Mouse (Mus musculus) hindbrain, embryonic 16.5 days (tissue): ENCODE measurements at regions not wholly inside any gene's neighbourhood (a gene's known extent, or its start where the extent isn't known, plus 50 kb on each side); places are given as distances from the start of the nearest gene placed in this dataset.

Experiments used
- ATAC-seq: fragments of 200-750 bp; cut with Nextera tagmentation; 2 replicates; pipeline ENCODE4 v1.8.0; 2017; ENCODE audit warnings: moderate TSS enrichment, moderate library complexity
- H3K27ac ChIP-seq: fragments of 300-500 bp; sonication (generic); 2 replicates; pipeline ENCODE4 v1.5.1; 2014; ENCODE audit warnings: low read depth, mild to moderate bottlenecking, control low read depth, low read length, moderate library complexity
- H3K27me3 ChIP-seq: fragments of 300-500 bp; sonication (generic); replicated peaks from 2 replicates; pipeline ENCODE4 v1.6.1; 2014; ENCODE audit warnings: low read length; ENCODE audit not compliant: control insufficient read depth, insufficient read depth
- H3K36me3 ChIP-seq: fragments of 300-500 bp; sonication (generic); 2 replicates; pipeline ENCODE4 v1.6.1; 2014; ENCODE audit warnings: mild to moderate bottlenecking, low read length, moderate library complexity, mixed read lengths; ENCODE audit not compliant: control insufficient read depth, insufficient read depth
- H3K4me1 ChIP-seq: fragments of 300-500 bp; sonication (generic); 2 replicates; pipeline ENCODE4 v1.6.1; 2014; ENCODE audit warnings: low read depth, low read length; ENCODE audit not compliant: control insufficient read depth, insufficient read depth
- H3K4me2 ChIP-seq: fragments of 300-500 bp; sonication (generic); 2 replicates; pipeline ENCODE4 v1.6.1; 2014; ENCODE audit warnings: mild to moderate bottlenecking, low read length, control low read depth, moderate library complexity
- H3K4me3 ChIP-seq: fragments of 300-500 bp; sonication (generic); 2 replicates; pipeline ENCODE4 v1.5.1; 2014; ENCODE audit warnings: mild to moderate bottlenecking, low read length, control low read depth, moderate library complexity
- H3K9ac ChIP-seq: fragments of 300-500 bp; sonication (generic); 2 replicates; pipeline ENCODE4 v1.6.1; 2014; ENCODE audit warnings: low read depth, mild to moderate bottlenecking, control low read depth, low read length, moderate library complexity
- H3K9me3 ChIP-seq: fragments of 300-500 bp; sonication (generic); 2 replicates; pipeline ENCODE4 v1.6.1; 2014; ENCODE audit warnings: mild to moderate bottlenecking, low read length, moderate library complexity; ENCODE audit not compliant: control insufficient read depth
- WGBS: fragments of 180-500 bp; shearing (Covaris S2); extraction: QIAGEN DNeasy Blood & Tissue Kit; methylation state at CpG from one replicate; pipeline ENCODE4 v1.1.7; 2014; 5-methylcytosine and 5-hydroxymethylcytosine counted together

DNA sequence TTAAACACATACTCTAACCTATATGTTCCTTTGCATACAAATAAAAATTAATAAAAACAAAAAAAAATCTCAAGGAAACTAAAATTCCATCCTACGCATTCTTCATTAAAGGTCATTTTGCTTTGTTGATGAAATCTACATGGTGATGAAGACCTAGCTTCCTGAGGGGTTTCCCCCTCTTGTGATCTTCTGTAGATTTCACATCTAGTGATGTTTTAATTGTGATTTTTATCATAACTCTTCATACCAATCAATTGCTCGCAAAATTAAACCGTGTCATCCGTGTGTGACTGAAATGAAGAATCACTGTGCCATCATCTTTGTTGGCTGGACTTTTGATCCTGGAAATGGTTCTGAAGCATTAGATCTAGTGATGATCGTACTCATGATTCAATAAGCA lies 725.4 kb upstream of the 4930412O13Rik start:
- H3K4me1 ChIP-seq = no peaks in the 10 kb centered on the region
- no peak overlapping the region for H3K4me2 ChIP-seq
- no peaks in the 10 kb centered on the region for H3K27me3 ChIP-seq
- 95% methylated on average over 5 of the region's 5 CpGs for WGBS
- no peak overlapping the region for H3K4me3 ChIP-seq
- no peak overlapping the region for H3K27ac ChIP-seq
- no peaks in the 10 kb centered on the region for H3K9me3 ChIP-seq
- H3K36me3 ChIP-seq = no peaks in the 10 kb centered on the region
- ATAC-seq = no peak
- no peak overlapping the region for H3K9ac ChIP-seq

DNA sequence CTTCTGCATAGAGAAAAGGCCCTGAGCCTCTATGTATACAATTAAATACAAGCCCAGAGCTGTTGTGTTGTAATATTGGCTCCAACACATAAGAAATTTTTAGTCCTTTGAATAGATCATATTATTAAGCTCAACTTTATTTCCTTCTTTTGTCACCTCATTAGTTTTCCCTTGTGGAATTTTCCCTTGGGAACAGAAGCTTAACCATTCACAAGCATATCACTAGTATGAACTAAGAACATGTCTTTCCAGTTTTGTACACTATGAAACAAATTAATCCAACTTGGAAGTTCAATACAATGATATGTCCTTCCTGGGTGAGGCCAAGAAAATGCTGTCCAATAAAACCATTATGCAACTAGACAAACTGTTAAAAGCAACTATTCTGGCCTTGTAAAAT lies 720.9 kb upstream of the 4930412O13Rik start:
- Histone ChIP-seq H3K9ac (no peak overlapping the region), H3K27ac (no peak overlapping the region), H3K4me2 (no peak overlapping the region), H3K9me3 (no peaks in the 10 kb centered on the region), H3K4me1 (no peaks in the 10 kb centered on the region), H3K27me3 (no peaks in the 10 kb centered on the region), H3K4me3 (no peak overlapping the region), H3K36me3 (no peaks in the 10 kb centered on the region)
- no peak for ATAC-seq

DNA sequence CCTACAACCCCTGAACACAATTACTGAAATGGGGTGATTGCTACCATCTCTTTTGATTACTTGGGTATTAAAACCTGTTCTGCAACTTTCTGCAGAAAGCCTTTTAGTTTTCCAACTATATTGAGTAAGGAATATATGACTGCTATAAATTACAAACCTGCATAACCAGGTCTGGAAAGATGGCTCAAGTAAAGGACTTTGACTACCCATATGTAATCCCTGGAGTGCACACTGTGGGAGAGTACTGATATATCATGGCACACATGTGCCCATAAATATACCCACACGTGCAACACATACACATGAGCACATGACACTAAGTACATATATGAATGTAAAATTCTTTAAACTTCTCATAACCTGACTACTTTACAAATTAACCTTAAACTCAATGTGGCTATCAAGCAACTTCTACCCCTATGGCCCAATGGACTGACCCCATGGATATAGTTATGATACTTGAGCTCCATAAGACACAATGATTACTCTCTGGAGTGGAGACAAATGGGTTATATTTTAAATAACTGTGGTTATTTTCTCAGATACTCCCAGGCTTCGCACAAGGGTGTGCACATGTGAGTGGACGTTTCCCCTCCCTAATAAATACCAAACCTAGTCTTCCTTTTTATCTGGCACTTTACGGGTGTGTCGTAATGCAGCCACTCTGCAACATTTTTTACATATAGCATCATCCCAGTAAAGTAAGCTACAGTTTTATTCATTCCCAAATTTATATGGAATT lies 717.1 kb upstream of the 4930412O13Rik start:
- 92% methylated on average over 5 of the region's 5 CpGs for WGBS
- Histone ChIP-seq H3K27me3 (no peaks in the 10 kb centered on the region), H3K27ac (no peak overlapping the region), H3K4me3 (no peak overlapping the region), H3K4me2 (no peak overlapping the region), H3K36me3 (no peaks in the 10 kb centered on the region), H3K9ac (no peak overlapping the region), H3K4me1 (no peaks in the 10 kb centered on the region), H3K9me3 (no peaks in the 10 kb centered on the region)
- no peak for ATAC-seq

DNA sequence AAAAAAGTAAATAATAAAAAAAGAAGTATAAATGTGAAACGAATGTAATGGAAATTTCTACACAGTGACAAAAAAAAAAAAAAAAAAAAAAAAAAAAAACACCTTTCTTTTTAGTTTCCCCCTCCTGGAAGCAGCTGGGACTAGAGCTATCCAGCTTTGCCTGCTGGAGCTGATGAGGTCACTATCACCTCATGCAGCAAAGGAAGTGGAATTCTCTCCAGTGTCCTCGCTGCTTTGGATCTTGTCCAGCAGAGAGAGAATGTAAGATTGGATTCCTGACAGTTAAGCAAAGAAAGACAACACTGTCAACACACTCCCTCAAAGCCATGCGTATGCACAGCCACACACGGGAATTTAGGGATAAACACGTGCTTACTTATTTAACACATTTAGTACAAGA lies 698.9 kb upstream of the 4930412O13Rik start:
- Histone ChIP-seq H3K4me1 (no peaks in the 10 kb centered on the region), H3K4me3 (no peak overlapping the region), H3K36me3 (no peaks in the 10 kb centered on the region), H3K27me3 (no peaks in the 10 kb centered on the region), H3K9ac (no peak overlapping the region), H3K27ac (no peak overlapping the region), H3K9me3 (no peaks in the 10 kb centered on the region), H3K4me2 (no peak overlapping the region)
- no peak for ATAC-seq
- 64% methylated on average over 5 of the region's 5 CpGs for WGBS

DNA sequence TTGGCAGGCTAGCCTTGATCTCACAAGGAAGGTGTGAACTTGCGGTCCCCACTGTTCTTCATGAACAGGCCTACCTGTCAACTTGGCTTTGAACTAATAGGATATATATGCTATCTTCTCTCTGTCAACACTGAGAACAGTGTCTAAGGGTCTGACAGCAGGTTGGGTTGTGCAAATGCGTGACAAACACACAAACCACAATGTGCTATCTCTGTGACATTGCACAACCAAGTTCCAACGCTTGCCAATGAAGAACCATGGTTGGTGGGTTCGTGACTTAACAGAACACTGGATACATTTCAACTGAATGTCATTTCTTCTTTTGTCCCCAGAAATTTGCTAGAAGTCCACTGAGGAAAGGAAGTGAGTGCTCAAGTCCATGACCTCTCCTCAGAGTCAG lies 696.8 kb upstream of the 4930412O13Rik start:
- Histone ChIP-seq H3K27ac (no peak overlapping the region), H3K4me3 (no peak overlapping the region), H3K27me3 (no peaks in the 10 kb centered on the region), H3K4me1 (no peaks in the 10 kb centered on the region), H3K9me3 (no peaks in the 10 kb centered on the region), H3K9ac (no peak overlapping the region), H3K4me2 (no peak overlapping the region), H3K36me3 (no peaks in the 10 kb centered on the region)
- no peak for ATAC-seq
- WGBS = 94% methylated on average over 4 of the region's 4 CpGs

DNA sequence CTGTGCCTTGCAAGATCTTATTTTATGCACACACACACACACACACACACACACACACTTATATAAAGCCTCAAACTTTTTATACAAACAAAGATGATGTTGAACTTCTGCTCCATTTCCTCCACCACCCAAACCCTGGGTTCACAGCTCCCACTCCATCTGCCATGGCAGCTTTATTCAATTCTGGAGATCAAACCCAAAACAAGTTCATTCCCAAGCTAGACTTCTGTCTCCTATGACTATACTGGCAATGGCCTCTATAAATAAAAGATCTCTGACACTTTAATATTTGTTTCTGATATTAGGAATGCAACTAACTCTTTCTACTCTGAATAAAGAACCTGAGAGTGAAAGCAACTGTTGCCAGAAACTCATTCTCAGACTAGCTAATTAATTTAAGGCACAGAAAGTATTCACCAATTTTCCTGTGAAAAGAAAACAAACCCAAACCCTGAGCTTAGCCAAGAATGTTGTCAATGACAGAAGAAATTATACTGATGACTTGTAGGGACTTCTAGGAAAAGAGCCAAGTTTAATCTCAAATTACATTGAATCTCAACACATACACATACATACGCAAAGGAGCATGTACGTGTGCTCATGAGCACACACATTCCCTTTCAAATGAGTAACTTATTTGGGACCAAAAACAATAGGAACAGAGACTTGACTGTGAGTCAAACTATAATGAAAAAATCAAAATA lies 695.1 kb upstream of the 4930412O13Rik start:
- Histone ChIP-seq H3K4me1 (no peaks in the 10 kb centered on the region), H3K27ac (no peak overlapping the region), H3K9me3 (no peaks in the 10 kb centered on the region), H3K27me3 (no peaks in the 10 kb centered on the region), H3K4me2 (no peak overlapping the region), H3K9ac (no peak overlapping the region), H3K36me3 (no peaks in the 10 kb centered on the region), H3K4me3 (no peak overlapping the region)
- 77% methylated on average over 2 of the region's 2 CpGs for WGBS
- no peak for ATAC-seq

DNA sequence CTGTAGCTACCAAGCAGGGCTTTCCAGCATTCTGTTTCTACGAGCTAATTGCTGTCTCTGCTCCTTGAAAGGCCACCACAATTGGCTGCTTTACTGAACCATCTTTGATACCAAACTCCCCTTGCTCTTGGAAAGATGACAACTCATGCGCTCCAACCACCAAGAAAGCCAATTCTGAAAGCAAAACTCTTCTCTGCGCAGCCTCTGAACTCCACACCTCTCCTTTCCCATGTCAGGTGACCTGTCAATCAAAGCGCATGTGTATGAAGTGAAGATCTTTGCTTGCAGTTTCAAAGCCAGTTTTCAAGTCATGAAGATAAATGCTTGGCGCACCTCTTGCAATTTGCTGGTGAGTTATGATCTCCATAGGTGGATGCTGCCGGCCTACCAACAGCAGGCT lies 687.9 kb upstream of the 4930412O13Rik start:
- Histone ChIP-seq H3K9ac (no peak overlapping the region), H3K27me3 (no peaks in the 10 kb centered on the region), H3K9me3 (no peaks in the 10 kb centered on the region), H3K4me2 (no peak overlapping the region), H3K27ac (no peak overlapping the region), H3K4me3 (no peak overlapping the region), H3K4me1 (no peaks in the 10 kb centered on the region), H3K36me3 (no peaks in the 10 kb centered on the region)
- WGBS = 90% methylated on average over 6 of the region's 6 CpGs
- no peak for ATAC-seq

DNA sequence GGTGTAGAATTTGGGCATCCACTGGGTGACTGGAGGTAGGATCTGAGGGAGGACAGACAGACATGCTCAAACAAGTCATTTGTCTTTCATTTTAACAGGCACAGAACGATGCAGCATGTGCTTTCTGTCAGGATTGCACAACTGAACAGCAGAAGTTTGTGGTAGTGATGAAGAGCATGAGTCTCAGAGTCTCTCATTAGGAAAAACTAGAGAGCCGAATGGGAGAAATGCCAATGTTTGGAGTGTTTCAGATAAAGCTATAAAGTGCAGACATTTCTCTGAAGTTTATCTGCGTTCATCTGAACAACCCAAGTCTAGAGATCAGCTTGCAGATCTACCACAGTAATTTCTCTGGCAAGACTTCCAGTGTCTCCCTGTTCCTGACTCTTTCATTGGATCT lies 684.0 kb upstream of the 4930412O13Rik start:
- Histone ChIP-seq H3K36me3 (no peaks in the 10 kb centered on the region), H3K4me1 (no peaks in the 10 kb centered on the region), H3K4me3 (no peak overlapping the region), H3K4me2 (no peak overlapping the region), H3K9ac (no peak overlapping the region), H3K27me3 (no peaks in the 10 kb centered on the region), H3K9me3 (no peaks in the 10 kb centered on the region), H3K27ac (no peak overlapping the region)
- no peak for ATAC-seq
- WGBS = 78% methylated on average over 3 of the region's 3 CpGs

DNA sequence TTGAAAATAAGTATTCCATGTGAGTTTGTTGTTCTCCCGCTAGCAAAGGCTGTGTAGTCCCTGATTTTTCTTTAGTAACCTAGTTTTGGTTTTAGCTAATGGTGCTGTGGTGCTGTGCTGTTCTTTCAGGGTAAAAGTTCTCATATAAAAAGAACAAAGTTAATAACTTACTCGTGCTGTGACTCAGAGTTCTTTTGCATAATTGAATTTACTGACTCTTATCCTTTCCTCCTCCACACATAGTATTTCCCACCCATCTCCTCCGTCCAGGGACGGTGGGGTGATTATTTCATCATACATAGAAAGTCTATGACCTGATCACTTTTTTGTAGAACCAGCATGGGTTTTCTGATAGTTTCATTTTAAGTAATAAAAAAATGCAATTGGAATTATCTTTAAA lies 673.1 kb upstream of the 4930412O13Rik start:
- no peaks in the 10 kb centered on the region for H3K36me3 ChIP-seq
- ATAC-seq = no peak
- H3K4me3 ChIP-seq = no peak overlapping the region
- H3K9ac ChIP-seq = no peak overlapping the region
- no peaks in the 10 kb centered on the region for H3K4me1 ChIP-seq
- no peaks in the 10 kb centered on the region for H3K27me3 ChIP-seq
- WGBS = 84% methylated on average over 4 of the region's 4 CpGs
- no peaks in the 10 kb centered on the region for H3K9me3 ChIP-seq
- no peak overlapping the region for H3K4me2 ChIP-seq
- H3K27ac ChIP-seq = no peak overlapping the region
